Mouse (Mus musculus) Muller cell, postnatal 12 days (primary cell): ENCODE data around the gene Gm7682.
"Not testable (repeated sequence)": the region's sequence is repeated elsewhere in the genome, so short reads cannot be mapped to it uniquely, and the experiment has no call there.

Experiments used
- DNase-seq: peaks from one replicate; pipeline ENCODE4 v3.0.0-alpha.2; 2015; ENCODE audit errors: inconsistent ontology term

Gm7682 gene

GRCm38 (mm10) chr5:94445484-94445883 is at the start of gene Gm7682:
Gene Gm7682 (plus strand): TSS chr5:94445784.
- DNase-seq, result not testable (repeated sequence)
